Mouse (Mus musculus): ENCODE data around the gene Cers6. TPM values are rescaled to one million over a fixed set of nuclear protein-coding genes. Genes with fewer than 3 reads are reported as not detected.

Cers6 gene
- total RNA-seq, 2 experiments from 2014 or later, result 28.8 to 78.2 TPM

DNA sequence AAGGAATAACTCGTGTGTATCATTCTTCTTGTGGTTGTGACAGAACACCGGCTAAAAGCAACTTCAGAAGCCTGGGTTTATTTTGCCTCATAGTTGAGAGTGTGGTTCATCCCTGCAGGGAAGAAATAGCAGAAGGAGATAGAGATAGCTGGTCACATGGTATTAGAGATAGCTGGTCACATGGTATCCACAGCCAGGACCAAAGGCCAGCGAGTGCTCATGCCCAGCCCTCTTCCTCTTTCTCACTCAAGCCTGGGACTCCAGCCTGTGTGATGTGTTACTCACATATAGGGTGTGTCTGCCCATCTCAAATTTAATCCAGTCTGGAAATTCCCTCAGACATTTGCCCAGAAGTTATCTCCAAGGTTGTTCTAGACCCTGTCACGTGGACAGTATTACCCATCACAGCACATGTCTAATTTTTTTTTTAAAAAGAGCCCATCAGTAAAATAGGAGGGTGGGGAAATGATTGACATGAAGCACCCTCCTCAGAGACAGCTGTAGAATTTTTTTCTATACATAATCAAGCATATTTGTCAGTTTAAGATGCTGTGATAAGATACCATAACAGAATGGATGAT is 17.9 kb downstream of the Cers6 start:
- ATAC-seq (replicated peaks; ENCODE audit: poor library complexity), result peak; percentile 84

DNA sequence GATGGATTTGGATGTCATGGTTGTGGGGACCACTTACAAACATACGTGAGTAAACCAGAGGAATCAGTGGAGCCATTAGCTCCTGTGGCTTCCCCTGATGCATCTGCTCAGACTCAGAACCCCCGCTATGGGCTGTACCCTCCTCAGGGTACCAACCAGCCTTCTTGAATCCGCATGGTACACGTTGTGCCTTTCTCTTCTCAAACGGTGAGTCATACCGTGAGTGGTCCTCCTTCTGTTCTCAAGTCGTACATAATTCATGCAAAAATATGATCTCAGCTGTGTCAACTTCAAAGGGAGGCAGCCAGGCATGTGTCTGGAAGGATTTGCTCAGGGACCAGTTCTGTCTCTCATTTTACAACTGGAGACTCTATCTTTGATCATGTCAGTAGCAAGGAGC is 23.3 kb downstream of the Cers6 start:
- ATAC-seq (replicated peaks; ENCODE audit: poor library complexity), result no peak

DNA sequence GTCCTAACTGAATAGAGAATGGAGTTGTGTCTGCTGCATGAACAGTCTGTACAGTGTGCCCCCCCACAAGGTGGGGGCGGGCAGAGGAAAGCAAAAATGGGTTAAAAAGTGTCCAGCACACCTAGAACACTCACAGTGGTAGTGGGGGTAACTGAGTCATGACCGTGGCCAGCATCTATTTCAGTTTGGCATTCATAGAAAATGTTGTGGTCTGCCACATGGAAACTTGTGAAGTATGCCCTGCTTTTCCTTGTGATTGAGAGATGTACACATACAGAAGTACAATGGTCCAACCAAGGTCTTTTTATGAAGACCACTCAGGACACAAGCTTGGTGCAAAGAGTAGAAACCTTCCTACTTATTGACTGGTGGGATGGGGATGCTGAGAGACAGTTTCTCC is 24.0 kb downstream of the Cers6 start:
- no peak for ATAC-seq (replicated peaks; ENCODE audit: poor library complexity)

DNA sequence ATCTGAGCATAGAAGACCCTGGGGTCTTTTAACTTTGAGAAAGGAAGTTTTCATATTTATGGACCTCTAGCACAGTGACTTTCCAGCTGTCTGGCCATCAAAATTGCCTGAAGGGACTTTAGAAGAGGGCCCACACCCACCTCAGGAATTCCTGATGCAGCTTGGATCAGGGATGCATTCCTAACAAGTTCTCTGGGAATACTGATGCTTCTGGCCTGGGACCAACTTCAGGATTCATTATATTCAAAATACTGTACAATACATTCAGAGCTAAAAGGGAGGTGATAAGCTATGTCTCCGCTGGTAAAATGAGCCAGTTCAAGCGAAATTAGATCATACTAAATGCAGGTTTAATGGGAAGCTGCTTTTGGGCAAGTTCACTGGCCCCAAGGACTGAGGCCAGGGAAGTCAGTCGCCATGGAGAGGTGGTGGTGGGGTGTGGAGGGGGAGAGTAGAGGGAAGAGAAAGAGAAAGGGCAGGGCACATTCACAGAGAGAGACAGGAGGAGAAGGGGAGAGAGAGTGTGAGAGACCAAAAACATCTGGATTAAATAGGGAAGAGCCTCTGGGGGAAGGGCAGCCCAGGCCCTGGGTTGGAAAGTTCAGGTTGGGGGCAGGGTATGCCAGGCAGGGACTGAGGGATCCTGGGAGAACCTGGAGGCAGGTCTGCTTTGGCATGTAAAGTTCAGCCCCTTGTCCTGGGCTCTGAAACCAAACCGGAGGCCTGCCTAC is 24.7 kb downstream of the Cers6 start:
- ATAC-seq (replicated peaks; ENCODE audit: poor library complexity), result no peak

DNA sequence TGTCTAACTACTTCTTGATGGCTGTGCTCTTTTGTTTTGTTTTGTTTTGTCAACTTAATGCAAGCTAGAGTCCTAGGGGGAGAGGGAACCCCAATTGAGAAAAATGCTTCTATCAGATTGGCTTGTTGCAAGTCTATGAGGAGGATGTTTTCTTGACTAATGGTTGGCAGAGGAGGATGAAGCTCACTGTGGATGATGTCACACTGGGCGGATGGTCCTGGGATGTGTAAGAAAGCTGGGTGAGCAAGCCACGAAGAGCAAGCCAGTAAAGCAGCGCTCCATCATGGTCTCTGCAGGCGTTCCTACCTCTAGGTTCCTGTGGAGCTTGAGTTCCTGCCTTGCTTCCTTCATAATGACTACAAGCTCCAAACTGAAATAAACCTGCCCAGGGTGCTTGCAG is 25.4 kb downstream of the Cers6 start:
- no peak for ATAC-seq (replicated peaks; ENCODE audit: poor library complexity)

DNA sequence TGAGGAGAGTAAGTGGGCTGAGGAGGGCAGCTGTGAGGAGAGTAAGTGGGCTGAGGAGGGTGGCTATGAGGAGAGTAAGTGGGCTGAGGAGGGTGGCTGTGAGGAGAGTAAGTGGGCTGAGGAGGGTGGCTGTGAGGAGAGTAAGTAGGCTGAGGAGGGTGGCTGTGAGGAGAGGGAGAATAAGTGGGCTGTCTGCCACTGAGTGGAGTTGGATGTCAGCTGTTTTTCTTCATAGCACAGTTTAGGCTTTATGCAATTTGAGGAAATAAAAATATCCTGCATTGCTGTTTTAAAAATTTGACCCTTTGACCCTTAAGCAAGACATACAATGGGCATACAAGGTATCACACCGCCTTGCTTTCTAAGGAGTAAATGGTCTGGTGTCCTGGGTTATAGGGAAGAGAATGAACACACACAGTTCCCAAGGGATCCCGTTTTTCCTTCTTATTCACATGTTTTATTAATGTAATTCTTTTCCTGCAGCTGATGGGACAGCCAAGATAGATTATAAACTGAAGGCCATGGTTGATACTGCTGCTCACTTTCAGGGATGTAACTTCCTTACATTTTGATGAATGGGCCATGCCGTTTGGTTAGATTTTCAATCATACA is 27.0 kb downstream of the Cers6 start:
- no peak for ATAC-seq (replicated peaks; ENCODE audit: poor library complexity)

DNA sequence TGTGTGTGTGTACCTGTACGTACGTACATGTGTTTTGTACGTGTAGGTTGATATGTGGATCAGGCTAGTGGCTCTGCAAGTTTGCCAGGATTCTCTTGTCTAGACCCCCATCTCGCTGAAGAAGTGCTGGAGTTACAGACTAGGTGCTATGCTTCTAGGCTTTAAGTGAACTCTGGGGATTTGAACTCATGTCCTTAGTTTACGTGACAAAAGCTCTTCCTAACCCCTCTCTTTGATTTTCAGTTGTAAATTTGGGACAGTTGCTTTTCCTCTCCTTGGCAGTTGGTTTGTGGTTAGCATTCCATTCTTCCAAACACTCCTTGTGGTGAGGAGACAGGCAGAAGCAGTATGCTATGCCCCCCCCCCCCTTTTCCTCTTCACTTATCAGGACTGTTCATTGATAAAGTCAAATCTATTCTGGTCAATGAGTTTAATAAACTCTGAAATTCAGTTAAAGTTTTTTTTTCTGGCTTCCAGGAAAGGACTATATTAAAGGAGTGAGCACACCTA is 28.5 kb downstream of the Cers6 start:
- ATAC-seq (replicated peaks; ENCODE audit: poor library complexity), result no peak

DNA sequence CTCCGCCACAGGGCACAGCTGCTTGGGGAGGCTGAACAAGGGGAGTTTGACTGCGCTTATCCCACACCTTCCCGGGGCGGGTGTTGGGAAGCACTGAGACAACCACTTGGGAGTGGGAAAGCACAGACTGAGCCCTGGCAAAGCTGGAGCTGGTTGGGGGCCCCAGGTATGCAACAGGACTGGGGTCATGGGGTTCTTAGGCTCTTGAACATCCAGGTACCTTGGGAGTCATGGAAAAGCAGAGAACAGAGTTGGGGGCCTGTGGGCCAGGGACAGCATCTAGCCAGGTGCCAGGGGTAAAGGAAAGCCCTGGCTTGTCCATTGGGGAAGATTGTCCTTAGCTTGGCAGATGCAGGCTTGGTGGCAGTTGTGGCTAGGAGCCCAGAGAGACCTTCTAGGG is 31.2 kb downstream of the Cers6 start:
- no peak for ATAC-seq (replicated peaks; ENCODE audit: poor library complexity)

DNA sequence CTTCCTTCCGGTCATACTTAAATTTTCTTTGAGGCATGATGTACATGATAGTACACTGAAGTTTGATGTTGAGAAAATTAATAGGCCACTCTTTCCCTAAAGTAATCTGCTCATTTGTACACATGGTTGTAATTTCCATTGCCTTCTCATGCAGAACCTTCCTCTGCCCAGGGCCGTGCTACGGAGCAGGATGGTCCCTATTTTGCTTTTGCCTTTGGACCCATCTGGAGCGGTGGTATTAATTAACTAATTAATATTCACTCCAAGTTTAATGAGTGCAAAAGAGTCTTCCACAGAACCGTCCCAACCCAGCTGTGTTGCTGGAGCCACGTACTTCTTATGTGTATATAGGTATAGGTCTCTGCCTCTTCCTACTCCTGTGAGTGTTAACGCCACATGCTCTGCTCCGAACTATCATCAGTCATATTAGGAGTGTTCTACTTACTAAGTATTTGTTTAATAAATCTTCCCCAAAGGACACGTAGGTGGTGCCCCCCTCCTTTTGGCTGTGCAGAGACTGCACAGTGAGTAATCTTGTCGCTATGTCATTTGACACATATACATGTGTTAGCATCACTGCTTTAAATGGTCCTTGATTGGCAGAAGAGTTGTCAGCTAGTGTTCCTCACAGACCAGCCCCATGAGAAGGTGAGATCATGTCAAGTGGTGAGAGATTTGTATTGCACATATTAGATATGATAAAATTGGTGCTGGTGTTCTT is 34.0 kb downstream of the Cers6 start:
- no peak for ATAC-seq (replicated peaks; ENCODE audit: poor library complexity)

DNA sequence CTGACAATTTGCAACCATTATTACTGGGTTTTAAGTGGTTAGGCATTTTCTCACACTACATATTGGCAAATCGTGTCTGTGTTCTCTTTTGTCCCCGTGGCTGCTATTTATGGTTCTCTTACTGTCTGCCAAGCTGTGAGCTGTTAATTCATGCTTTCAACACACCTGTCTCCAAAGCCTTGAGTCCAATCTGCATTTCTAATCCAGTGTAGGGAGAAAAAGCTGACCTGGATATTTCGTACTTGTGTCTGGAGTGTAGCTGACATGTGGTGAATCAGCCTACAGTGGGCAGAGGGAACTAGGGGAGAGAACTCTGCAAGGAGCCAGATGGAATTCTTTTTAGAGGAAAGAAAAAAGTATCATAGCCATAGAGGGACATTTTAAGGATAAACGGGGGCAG is 35.0 kb downstream of the Cers6 start:
- ATAC-seq (replicated peaks; ENCODE audit: poor library complexity), result no peak

DNA sequence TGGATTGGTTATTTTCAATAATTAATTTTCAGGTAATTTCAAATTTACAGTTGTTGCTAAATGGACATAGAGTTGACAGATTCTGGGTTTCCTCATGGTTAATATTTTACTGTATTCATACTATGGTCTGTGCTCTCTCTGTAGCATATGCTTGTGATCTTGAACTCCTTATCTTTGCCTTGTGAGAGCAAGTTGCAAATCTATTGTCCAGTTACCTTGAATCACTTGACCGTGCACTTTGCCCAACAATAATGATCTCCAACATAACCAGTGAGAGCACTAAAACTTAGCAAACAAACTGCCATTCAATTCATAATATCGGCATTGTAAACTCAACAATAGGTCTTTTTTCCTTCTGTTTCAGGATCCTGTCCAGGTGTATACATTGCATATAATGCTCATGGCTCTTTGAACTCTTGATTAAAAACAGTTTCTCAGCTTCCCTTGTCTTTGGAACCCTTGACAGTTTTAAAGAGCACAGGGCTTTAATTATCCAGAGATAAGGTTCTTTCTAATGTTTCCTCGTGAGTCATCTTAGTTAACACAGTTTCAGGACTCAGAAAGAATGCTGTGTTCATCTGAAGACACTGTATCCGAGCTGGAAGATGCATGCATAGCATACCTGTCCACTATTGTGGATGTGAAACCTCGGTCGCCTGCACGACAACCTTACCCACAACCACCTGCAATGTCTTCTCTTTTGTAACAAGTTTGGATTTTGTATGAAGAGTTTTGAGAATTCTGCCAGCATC is 38.7 kb downstream of the Cers6 start:
- ATAC-seq (replicated peaks; ENCODE audit: poor library complexity), result no peak

DNA sequence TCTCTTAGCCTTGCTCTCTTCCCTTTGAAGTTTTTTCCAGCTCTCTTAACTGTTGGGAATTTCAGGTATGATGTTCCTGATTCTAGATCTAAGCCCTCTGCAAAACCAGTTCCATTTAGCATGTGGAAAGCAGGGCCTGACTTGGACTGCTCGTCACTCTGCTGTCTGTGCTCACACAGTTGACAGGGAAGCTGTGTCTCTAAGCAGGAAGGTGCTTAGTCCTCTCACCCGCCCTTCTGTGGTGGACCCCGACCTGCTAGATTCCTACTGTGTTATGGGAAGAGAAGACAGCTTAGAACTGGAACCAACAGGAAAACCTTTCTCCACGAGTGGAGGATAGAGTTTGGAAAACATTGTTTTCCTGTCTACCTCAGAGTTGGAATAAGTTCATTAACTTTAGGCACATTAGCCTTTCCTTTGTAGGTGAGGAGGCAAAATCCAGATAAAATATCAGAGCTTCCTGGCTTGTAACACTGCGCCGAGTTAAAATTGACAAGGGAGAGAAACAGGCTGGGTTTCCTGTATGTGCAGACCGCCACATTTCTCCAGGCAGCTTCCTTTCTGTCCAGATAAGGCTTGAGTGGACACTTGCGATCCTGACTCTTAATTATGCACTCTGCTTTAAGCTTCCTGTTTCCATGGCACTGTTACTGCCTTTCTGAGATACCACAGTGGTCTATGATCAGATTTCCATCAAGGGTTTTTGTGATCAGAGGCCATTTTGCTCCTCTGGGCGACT is 39.6 kb downstream of the Cers6 start:
- ATAC-seq (replicated peaks; ENCODE audit: poor library complexity), result peak; percentile 80

DNA sequence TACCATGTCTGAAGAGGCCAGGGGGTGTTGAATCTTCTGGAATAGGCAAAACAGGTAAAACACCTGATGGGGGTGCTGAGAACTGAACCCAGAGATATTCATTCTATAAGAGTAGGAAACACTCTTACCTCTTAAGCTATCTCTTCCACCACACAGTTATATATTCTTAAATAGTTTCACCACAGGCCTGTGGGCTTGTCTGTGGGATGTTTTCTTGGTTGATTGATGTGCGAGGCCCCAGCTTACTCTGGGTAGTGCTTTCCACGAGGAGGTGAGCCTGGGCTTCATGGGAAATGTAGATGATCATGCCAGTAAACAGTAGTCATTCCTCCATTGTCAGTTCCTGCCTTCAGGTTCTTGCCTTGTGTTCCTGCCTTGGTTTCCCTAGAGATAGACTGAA is 40.5 kb downstream of the Cers6 start:
- ATAC-seq (replicated peaks; ENCODE audit: poor library complexity), result 0 out of 2 replicates have a peak, but pooled peaks have one; percentile 23

DNA sequence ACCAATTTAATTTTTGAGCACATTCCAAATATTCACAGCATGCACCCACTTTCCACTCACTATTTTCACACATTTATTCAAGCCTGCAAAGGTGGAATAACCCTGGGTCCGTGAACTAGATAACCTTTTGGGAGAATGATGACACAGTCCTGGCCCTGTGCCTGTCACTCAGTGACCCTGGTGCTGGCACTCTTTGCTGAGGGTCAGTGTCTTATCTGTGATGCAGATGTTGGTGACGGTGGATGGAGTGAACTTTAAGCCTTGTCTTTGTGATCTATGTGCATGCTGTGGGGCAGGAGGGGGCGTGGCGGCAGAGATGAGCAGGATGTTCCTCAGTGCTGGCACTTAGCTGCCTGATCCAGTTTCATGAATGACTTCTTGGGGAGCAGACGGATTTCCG is 41.3 kb downstream of the Cers6 start:
- ATAC-seq (replicated peaks; ENCODE audit: poor library complexity), result no peak

DNA sequence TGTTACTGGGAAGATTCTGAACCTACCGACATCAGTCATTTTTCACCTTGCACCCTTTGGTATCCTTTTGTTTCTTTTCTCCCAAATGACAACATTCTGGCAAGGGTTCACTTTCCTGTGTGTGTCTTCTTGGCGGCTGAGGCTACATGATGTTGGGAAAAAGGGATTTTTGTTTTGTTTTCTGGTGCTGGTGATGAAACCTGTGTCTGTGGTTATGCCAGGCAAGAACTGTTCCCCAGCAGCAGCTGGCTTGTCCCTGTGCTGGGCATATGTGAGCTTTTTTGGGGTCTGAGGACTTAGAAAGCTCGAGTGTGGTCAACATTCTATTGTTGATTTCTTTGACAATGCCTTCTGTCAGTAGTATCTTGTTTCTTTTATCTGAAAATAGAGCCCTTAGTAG is 45.7 kb downstream of the Cers6 start:
- ATAC-seq (replicated peaks; ENCODE audit: poor library complexity), result no peak

DNA sequence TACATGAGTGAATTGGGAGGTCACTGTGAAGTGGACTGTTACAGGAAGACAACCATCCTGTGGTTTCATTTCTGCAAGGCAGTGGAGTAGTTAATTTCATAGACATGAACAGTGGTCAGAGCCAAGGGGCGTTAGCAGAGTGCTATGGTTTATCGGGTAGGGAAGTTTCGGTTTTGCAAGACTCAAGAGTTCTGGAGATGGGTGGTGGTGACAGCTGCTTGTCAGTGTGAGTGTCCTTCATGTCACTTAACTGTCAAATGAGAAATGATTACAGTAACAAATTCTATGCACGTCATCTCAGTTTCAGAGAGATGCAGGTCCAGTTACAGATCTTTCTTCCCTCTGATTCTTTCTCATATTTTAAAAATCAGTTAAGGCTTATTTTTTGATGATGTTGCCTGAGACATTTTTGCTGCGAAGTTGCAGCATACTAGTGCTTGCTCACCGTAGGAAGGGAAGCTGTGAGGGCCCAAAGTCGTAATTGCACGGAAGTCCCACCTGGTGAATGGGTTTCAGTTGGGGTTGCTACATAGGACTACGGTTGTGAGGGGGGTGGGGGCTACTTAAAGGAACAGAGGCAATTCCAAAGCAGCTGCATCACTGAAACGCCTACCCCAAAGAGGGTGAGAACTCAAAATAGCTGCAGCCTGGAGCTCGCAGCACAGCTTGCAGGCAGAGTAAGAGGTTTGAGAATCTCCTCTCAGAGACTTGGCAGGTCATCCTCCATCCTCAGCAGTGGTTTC is 46.7 kb downstream of the Cers6 start:
- peak; percentile 94 for ATAC-seq (replicated peaks; ENCODE audit: poor library complexity)

DNA sequence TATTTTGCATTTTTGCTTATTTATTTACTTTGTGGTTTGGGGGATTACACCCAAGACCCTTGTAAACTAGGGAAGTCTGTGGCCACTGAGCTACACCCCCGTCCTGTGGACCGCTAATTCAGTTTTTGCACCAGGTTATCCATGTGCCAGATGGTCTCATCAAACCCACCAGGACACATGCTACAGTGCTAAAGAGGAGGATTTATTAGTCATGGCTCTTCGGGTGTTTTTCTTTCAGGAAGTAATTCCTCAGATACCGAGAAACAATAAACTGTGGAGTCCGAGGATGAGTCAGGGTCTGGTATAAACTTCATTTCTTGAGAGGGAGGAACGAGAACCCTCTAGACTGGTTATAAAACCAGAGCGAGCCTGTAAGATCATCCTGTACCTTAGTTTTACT is 49.5 kb downstream of the Cers6 start:
- ATAC-seq (replicated peaks; ENCODE audit: poor library complexity), result no peak

DNA sequence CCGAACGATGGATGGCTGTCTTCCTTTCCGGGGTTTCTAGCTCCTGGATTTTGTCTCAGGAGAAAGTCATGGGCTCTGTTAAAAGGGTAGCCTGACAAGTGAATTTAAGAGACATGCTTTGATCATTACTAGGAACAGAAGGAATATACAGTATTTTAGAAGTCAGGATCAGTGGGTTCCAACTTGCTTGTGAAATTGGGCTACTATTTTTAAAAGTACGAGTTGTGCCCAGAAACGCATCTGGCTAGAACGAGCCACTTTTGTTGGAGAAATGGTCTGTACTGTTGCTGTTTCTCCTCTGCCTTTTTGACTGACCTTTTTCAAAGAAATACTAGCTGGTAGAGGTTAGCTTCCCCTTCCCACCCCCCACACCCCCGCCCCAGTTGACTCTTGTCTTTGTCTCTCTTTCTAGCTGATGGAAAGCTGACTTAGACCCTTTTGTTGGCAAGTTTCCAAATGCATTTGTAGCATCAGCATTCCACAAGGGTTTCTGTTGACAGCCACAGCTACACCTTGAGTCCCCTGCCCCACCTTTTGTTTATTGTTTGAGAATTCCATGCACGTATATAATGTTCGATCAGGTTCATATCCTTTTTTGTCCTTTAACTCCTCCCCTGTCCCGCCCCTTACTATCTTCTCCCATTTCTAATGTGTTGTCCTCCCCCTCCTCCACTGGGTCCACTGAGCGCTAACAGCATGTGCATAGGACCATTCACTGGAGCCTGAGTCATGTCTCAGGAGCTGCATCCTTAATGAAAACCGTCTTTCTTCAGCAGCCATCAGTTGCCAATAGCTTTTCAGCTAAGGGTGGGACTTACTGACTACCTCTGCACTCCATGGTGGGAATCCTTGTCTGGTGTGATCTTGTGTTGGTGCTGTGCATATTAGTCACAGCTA is 50.6 kb downstream of the Cers6 start:
- ATAC-seq (replicated peaks; ENCODE audit: poor library complexity), result no peak

Data from megakaryocyte progenitor cell, adult 5-6 weeks (primary cell).